Mouse (Mus musculus) heart, adult 9 months (tissue): ENCODE data around the gene E330017A01Rik.

Experiments
- DNase-seq, 2 experiments: peaks; one replicate each; pipeline ENCODE4 v3.0.0; 2022; ENCODE audit warnings: low spot score in 2 of 2

The E330017A01Rik gene

GRCm38 (mm10) chr16:58663021-58663420 lies 24.5 kb upstream of the E330017A01Rik start:
- DNase-seq = no peak

GRCm38 (mm10) chr16:58662287-58662791 lies 23.8 kb upstream of the E330017A01Rik start:
- DNase-seq = no peak

GRCm38 (mm10) chr16:58661826-58662225 lies 23.3 kb upstream of the E330017A01Rik start:
- no peak for DNase-seq

GRCm38 (mm10) chr16:58658668-58659067 lies 20.1 kb upstream of the E330017A01Rik start:
- DNase-seq = no peak

- DNase-seq = no peak
These were observed 18.0 kb upstream of the E330017A01Rik start for GRCm38 (mm10) chr16:58656526-58656925.

GRCm38 (mm10) chr16:58655751-58656150 lies 17.2 kb upstream of the E330017A01Rik start:
- no peak for DNase-seq

GRCm38 (mm10) chr16:58649979-58650378 lies 11.4 kb upstream of the E330017A01Rik start:
- DNase-seq = no peak

GRCm38 (mm10) chr16:58638016-58638415 lies 523 bp downstream of the E330017A01Rik start:
- no peak for DNase-seq

GRCm38 (mm10) chr16:58637448-58637847 lies 1.1 kb downstream of the E330017A01Rik start:
- DNase-seq = no peak

GRCm38 (mm10) chr16:58635866-58636265 lies 2.7 kb downstream of the E330017A01Rik start:
- DNase-seq = no peak

GRCm38 (mm10) chr16:58629736-58630135 lies 8.8 kb downstream of the E330017A01Rik start:
- DNase-seq = no peak

GRCm38 (mm10) chr16:58628968-58629367 lies 9.6 kb downstream of the E330017A01Rik start:
- no peak for DNase-seq

GRCm38 (mm10) chr16:58628336-58628680 lies 10.2 kb downstream of the E330017A01Rik start:
- no peak for DNase-seq

- no peak for DNase-seq
These were observed 10.8 kb downstream of the E330017A01Rik start for GRCm38 (mm10) chr16:58627597-58628335.

- peak in 1 of 2 experiments; percentile 30 for DNase-seq
These were observed 14.6 kb downstream of the E330017A01Rik start for GRCm38 (mm10) chr16:58623944-58624343.

- no peak for DNase-seq
These were observed 15.4 kb downstream of the E330017A01Rik start for GRCm38 (mm10) chr16:58623114-58623513.

- no peak for DNase-seq
These were observed 16.2 kb downstream of the E330017A01Rik start for GRCm38 (mm10) chr16:58622377-58622776.

GRCm38 (mm10) chr16:58617346-58617745 lies 21.2 kb downstream of the E330017A01Rik start:
- DNase-seq = no peak

- DNase-seq = no peak
These were observed 21.7 kb downstream of the E330017A01Rik start, which contains the start of gene Gm813 for GRCm38 (mm10) chr16:58616878-58617277. Gm813 (minus strand) TSS chr16:58616978.

GRCm38 (mm10) chr16:58612969-58613368 lies 25.6 kb downstream of the E330017A01Rik start:
- no peak for DNase-seq

- DNase-seq = no peak
These were observed 31.4 kb downstream of the E330017A01Rik start for GRCm38 (mm10) chr16:58607101-58607500.

GRCm38 (mm10) chr16:58604680-58605079 lies 33.9 kb downstream of the E330017A01Rik start:
- no peak for DNase-seq

GRCm38 (mm10) chr16:58603831-58604230 lies 34.7 kb downstream of the E330017A01Rik start:
- no peak for DNase-seq
